Mouse (Mus musculus) adrenal gland, adult 8-10 months (tissue): ENCODE results near the gene Lbx2. TPM values are rescaled to one million over a fixed set of nuclear protein-coding genes. Genes with fewer than 3 reads are reported as not detected.
A peak's percentile ranks its signal among the peaks of the same experiment; 100 is the strongest.

Experiments used
- DNase-seq: peaks from one replicate; pipeline ENCODE4 v3.0.0; 2022
- total RNA-seq, 4 experiments: library from RNA; stranded (reverse); gene quantifications; 2 replicates each; pipeline ENCODE4 v1.2.4; 2022

The Lbx2 gene
- total RNA-seq, 4 experiments from 2014 or later, result 16.7 to 24.9 (median 19.6) TPM

- DNase-seq, result no peak
Measured at GRCm38 (mm10) chr6:83071220-83071619, 14.9 kb upstream of the Lbx2 start.

- no peak for DNase-seq
Measured at GRCm38 (mm10) chr6:83074979-83075378, 11.2 kb upstream of the Lbx2 start.

GRCm38 (mm10) chr6:83077630-83078323 is 8.4 kb upstream of the Lbx2 start, which contains the start of gene Pcgf1:
Gene Pcgf1 (plus strand): TSS chr6:83077869.
- peak; percentile 50 for DNase-seq

DNA sequence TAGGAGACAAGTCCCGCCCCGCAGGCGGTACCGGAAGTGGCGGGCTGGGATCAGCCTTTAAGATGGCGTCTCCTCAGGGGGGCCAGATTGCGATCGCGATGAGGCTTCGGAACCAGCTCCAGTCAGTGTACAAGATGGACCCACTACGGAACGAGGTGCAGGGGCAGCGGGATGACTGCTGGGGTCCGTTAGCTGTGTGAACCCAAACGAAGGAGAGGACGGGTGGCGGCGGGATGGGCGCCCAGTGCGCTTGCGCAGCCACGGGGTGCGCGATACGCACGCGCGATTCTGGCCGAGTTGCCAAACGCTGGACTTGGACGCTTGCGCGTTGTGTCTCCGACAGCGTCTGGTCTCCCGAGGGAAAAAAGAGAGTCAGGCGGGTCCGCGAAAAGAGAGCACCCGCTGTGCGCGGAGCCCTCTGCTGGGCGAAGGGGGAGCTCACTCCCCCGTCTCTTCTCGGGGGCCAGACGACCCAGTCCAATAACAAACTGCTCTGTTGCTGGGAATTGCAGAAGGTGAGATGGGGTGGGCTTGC is 7.8 kb upstream of the Lbx2 start:
- peak; percentile 98 for DNase-seq

GRCm38 (mm10) chr6:83080210-83080609 is 6.0 kb upstream of the Lbx2 start:
- no peak for DNase-seq

- DNase-seq, result no peak
Measured at GRCm38 (mm10) chr6:83083497-83083896, 2.7 kb upstream of the Lbx2 start.

DNA sequence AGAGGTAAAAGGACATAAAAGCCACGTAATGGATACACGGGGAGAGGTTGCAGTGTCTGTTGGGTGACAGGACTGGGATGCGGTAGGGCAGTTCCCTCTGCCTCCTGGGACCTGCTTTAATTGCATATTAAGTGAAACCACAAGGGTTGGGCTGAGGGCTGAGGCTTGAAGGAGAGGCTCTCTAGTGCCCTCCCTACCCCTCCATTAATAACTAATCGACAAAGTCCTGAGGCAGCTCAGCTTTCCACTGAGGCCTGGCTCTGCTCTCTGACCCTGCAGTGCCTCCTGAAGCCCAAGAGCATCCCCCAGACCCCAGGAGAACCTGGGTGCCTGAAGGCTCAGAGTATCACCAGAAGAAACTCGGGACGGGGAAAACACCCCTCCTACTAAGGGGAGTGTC is 1.7 kb upstream of the Lbx2 start:
- DNase-seq, result no peak

DNA sequence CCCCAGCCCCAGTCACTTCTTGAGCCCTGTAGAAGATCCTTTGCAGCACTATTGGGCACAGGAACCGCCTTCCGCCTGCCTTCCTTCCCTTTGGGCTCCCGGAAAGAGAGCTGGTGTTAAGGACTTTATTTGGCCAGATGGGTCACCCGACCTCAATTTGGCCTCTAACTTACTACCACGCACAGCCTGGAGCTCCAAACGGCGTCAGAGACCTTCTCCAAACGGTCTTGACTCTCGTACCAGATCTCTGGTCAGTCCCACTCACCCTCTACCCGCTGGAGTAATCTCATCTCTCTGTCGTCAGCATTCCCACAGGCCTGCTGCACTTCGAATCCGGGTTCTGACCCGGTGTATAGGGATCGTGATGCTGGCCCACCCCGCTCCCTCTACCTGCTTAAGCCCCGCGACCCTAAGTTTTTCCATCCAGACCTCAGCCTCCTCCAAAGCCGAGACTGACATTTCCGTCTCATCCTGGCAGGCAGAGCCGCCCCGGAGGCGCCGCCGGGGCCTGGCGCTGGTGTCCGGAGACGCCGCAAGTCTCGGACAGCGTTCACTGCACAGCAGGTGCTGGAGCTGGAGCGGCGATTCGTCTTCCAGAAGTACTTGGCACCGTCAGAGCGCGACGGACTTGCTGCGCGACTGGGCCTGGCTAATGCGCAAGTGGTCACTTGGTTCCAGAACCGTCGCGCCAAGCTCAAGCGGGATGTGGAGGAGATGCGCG is 1.2 kb downstream of the Lbx2 start:
- no peak for DNase-seq

GRCm38 (mm10) chr6:83087926-83088260 is 1.7 kb downstream of the Lbx2 start:
- DNase-seq, result no peak

DNA sequence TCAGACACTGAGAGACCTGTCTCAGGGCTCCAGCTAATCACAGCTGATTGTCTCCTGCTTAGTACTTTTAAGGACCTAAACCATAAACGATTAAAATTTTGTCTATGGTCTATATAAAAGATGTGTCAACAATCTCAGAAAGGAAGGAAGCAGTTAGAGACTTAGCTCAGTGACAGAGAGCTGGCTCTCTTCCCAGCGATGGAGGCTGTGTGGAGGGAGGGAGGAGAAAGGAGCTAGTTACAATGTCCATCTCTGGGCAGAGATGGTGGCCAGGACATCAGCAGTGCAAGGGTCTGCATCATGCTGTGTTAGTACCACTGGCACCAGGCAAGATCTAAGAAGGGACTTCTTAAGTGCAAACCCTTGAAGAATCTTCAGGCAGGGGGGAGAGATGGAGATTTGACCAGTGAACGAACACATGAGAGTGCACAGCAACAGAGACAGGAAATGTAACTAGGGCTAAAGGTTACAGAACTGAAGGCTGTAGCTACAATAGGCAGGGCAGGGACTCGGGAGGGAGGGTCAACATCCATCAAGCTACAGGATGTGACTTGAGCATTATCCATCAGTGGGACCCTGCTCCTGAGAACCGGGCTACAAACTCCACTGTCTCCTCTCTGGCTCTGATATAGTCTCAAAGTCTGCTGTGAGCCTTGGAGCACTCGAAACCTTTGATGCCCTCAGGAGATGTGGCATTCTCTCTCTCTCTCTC is 6.4 kb downstream of the Lbx2 start:
- DNase-seq, result no peak

- DNase-seq, result no peak
Measured at GRCm38 (mm10) chr6:83095968-83096367, 9.8 kb downstream of the Lbx2 start.

DNA sequence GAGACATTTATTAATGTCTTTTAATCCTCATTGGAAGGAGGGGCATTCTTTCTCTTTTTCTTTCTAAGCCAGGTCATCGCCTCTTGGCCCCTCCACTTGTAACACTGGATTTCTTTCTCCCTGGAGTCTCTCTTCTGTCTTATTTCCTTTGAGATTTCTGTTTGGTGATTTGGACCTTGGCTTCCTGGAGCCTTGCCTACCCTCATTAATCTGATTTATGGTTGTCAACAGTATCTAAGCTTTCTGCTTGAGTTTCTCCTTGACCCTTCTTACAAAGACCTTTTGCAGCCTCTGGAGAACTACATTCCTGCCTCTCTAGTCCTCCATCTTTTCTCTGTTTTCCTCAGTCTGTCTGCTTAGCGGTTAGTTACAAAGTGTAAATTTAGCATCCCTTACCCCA is 12.2 kb downstream of the Lbx2 start:
- peak; percentile 72 for DNase-seq

DNA sequence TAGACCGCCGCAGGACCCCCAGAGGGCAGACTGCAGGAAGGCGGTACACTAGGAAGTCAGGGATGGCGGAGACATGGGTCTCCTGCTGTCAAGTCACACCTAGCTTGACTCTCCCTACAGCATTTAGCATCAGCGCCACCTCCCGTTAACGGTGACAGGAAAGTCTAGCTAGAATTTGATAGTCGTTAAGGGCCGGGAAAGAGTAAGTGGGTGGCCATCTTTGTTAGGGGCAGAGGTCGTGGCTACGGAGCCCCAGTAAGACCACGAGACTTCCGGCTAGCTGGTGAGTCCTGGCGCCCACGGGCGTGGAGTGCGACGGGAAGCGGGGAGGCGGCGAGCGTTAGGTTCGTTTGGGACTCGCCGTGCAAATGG is 15.1 kb downstream of the Lbx2 start, which contains the start of the genes Ccdc142 and Gm42688:
Gene Ccdc142, plus strand, starts transcription at position 286 of the 372 bp plus-strand sequence.
Gene Gm42688, plus strand, starts transcription at position 302 of the 372 bp plus-strand sequence.
- peak; percentile 92 for DNase-seq

DNA sequence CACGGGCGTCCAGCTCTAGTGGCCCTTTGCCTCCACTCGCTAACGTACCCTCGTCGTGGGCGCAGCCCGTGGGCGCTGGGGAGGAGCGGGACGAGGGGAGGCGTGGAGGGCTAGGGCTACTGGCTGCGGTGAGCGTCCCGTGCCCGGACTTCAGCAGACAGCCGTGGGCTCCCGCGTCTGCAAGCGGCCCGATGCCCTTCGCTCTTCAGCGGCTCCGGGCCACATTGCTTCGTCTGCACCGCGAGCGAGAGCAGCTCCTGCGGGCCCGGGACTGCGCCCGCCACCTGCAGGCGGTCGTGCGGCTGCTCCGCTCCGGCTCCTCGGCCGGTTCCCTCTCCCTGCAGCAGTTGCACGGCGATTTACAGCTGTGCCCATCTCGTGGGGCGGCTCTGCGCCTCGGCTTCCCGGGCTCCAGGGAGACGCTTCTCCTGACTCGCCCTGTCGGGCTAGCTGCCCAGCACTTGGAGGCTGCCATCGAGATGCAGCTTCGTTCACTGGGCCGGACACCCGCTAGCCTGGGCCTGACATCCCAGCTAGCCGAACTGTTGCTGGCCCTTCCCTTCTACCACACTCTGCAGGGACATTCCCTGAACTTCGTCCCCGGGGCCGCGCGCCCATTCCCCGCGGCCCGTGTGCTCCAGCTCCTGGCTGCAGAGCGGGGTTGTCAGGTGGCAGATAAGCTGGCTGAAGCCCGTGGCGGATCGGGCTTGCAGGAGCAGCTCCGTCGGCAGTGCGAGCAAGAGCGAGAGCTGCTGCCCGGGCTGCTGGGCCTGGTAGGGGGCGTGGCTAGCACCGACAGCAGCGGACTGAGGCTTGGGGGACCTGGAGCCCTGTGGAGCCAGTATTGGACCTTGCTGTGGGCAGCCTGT is 15.8 kb downstream of the Lbx2 start:
- no peak for DNase-seq

GRCm38 (mm10) chr6:83103130-83103650 is 17.0 kb downstream of the Lbx2 start:
- DNase-seq, result no peak

DNA sequence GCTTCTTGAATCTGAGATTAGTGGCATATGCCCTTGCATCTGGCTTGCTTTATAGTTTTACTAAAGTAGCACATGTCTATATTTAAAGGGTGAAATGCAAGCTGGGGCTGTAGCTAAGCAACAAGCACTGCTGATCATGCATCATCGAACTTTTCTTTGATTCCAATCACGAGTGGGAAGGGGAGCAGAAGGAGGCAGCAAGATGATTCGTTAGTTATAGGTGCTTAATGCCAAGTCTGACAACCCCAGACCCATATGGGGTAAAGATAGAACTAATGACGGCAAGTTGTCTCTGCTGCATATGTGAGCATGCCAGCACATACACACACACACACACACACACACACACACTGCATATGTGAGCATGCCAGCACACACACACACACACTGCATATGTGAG is 18.0 kb downstream of the Lbx2 start:
- DNase-seq, result no peak

DNA sequence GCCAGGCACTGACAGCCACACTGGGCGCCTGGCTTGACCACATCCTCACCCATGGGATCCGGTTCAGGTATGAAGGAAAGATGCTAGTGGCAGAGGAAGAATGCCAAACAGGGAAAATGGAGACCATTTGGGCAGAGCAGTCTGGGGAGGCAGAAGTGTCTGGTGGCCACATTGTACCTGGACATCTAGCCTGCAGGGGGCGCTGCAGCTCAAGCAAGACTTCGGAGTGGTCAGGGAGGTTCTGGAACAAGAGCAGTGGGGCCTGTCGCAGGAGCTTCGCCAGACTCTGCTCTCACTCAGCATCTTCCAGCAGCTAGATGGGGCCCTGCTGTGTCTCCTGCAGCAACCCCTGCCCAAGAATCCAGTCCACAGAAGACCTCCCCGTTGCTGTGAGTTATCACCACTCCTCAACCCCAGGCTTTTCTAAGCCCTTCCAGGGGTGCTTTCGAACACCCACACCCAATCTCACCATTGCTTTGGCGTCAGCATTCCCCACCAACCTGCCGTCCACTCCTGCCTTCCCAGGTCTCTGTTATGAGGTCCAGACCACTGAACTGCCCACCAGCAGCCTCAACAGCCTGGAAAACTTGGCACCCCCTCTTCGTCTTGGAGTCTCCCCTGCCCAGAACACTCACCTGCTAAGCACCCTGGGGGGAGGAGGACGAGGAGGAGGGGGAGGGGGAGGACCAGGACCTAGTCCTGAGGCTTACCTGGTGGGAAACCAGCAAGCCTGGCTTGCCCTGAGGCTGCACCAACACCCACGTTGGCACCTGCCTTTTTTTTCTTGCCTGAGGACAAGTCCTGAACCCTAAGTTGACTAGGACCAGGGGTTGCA is 21.6 kb downstream of the Lbx2 start:
- DNase-seq, result peak; percentile 75

GRCm38 (mm10) chr6:83108762-83109668 is 22.8 kb downstream of the Lbx2 start, which contains the start of gene Mrpl53:
Gene Mrpl53 (plus strand): TSS chr6:83109040.
- peak; percentile 74 for DNase-seq

GRCm38 (mm10) chr6:83111510-83112136 is 25.5 kb downstream of the Lbx2 start:
- no peak for DNase-seq
